Mouse (Mus musculus): ENCODE measurements at regions not wholly inside any gene's neighbourhood (a gene's known extent, or its start where the extent isn't known, plus 50 kb on each side); places are given as distances from the start of the nearest gene placed in this dataset.

- DNase-seq (ENCODE audit: extremely low spot score in 1 of 2, low spot score in 2 of 2) = no peak
- Histone ChIP-seq H3K27ac (no peak overlapping the region), H3K4me3 (no peak overlapping the region)
- intact Hi-C loops (cut with DNase I) = no loop called here
- no peak for TF ChIP-seq CTCF (IDR thresholded peaks at IDR 0.05)
Observed at GRCm38 (mm10) chr4:56619054-56619453, 120.8 kb upstream of the Gm26657 start.

- intact Hi-C loops (cut with DNase I) = no loop called here
- no peak for DNase-seq (ENCODE audit: extremely low spot score in 1 of 2, low spot score in 2 of 2)
- no peak overlapping the region for H3K4me3 ChIP-seq
- TF ChIP-seq CTCF (IDR thresholded peaks at IDR 0.05) = no peak
- no peak overlapping the region for H3K27ac ChIP-seq
Observed at GRCm38 (mm10) chr4:56618433-56618832, 121.4 kb upstream of the Gm26657 start.

- intact Hi-C loops (cut with DNase I) = no loop called here
- DNase-seq (ENCODE audit: extremely low spot score in 1 of 2, low spot score in 2 of 2) = no peak
- Histone ChIP-seq H3K27ac (no peak overlapping the region), H3K4me3 (no peak overlapping the region)
- no peak for TF ChIP-seq CTCF (IDR thresholded peaks at IDR 0.05)
Observed at GRCm38 (mm10) chr4:56617661-56618360, 122.1 kb upstream of the Gm26657 start.

DNA sequence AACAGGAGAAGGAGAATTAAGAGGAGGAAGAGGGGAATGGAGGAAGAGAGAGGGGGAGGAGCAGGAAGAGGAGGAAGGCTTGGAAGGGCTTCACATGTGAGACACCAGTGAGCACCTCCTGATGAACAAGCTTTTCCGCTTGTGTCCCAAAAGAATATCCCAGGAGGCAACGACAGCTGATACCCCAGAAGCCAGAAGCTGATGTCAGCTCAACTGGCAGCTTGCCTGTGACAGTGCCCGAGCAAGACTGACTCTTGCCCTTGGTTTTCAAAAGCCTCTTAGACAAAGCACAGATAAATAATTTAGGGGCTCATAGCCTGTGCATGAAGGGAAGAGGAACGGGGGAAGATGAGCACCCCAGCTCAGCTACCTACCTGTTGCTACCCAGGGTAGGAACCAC lies 127.5 kb upstream of the Gm26657 start:
- H3K27ac ChIP-seq = no peak overlapping the region
- TF ChIP-seq CTCF (IDR thresholded peaks at IDR 0.05) = no peak
- DNase-seq (ENCODE audit: extremely low spot score in 1 of 2, low spot score in 2 of 2) = no peak
- intact Hi-C loops (cut with DNase I) = no loop called here
- H3K4me3 ChIP-seq = no peak overlapping the region

- DNase-seq (ENCODE audit: extremely low spot score in 1 of 2, low spot score in 2 of 2) = no peak
- intact Hi-C loops (cut with DNase I) = no loop called here
- TF ChIP-seq CTCF (IDR thresholded peaks at IDR 0.05) = no peak
- no peak overlapping the region for H3K4me3 ChIP-seq
- no peak overlapping the region for H3K27ac ChIP-seq
Observed at GRCm38 (mm10) chr4:56611751-56612150, 128.1 kb upstream of the Gm26657 start.

GRCm38 (mm10) chr4:56610273-56610672 lies 129.6 kb upstream of the Gm26657 start:
- Histone ChIP-seq H3K4me3 (no peak overlapping the region), H3K27ac (no peak overlapping the region)
- intact Hi-C loops (cut with DNase I) = no loop called here
- DNase-seq (ENCODE audit: extremely low spot score in 1 of 2, low spot score in 2 of 2) = no peak
- no peak for TF ChIP-seq CTCF (IDR thresholded peaks at IDR 0.05)

- DNase-seq (ENCODE audit: extremely low spot score in 1 of 2, low spot score in 2 of 2) = no peak
- TF ChIP-seq CTCF (IDR thresholded peaks at IDR 0.05) = no peak
- no peak overlapping the region for H3K27ac ChIP-seq
- H3K4me3 ChIP-seq = no peak overlapping the region
- intact Hi-C loops (cut with DNase I) = no loop called here
Observed at GRCm38 (mm10) chr4:56608701-56609100, 131.2 kb upstream of the Gm26657 start.

DNA sequence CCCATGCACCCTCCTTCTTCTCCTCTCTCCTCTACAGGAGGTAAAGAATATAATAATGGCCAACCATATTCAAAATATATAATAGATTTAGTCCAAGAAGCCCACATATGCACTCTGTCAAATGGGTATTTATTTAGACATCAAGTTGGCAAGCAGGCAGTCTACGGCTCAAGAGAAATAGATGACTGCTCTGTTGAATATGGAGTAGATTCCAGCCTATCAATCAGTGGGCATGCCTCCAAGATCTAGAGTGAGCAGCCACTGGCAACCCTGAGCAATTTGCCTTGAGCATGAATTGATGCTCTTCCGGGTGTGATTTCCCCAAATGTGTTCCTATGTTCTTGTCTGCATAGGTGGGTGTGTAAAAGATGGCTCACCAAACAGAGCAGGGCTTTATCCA lies 141.5 kb upstream of the Gm26657 start:
- Histone ChIP-seq H3K4me3 (no peak overlapping the region), H3K27ac (no peak overlapping the region)
- no peak for DNase-seq (ENCODE audit: extremely low spot score in 1 of 2, low spot score in 2 of 2)
- intact Hi-C loops (cut with DNase I) = no loop called here
- TF ChIP-seq CTCF (IDR thresholded peaks at IDR 0.05) = no peak

- Histone ChIP-seq H3K27ac (no peak overlapping the region), H3K4me3 (no peak overlapping the region)
- no peak; the same call in 1 of the 2 replicates for TF ChIP-seq CTCF (IDR thresholded peaks at IDR 0.05)
- intact Hi-C loops (cut with DNase I) = no loop called here
- no peak for DNase-seq (ENCODE audit: extremely low spot score in 1 of 2, low spot score in 2 of 2)
Observed at GRCm38 (mm10) chr4:56597931-56598330, 141.9 kb upstream of the Gm26657 start.

DNA sequence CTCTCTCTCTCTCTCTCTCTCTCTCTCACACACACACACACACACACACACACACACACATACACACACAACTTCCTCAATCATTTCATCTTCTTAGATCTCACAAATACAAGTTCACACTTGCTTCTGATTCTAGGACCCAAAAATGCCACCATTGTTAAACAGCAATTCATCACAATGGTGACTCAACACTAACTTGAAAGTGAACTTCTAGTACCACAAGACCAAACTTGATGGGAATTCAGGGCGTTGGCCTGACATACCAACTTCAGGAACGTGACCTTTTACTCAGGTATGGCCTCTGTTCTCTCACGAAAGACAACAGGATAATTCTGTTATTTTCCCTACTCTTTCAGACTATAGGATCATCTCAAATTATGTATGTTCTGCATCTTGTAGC lies 157.5 kb upstream of the Gm26657 start:
- Histone ChIP-seq H3K27ac (no peak overlapping the region), H3K4me3 (no peak overlapping the region)
- no peak for TF ChIP-seq CTCF (IDR thresholded peaks at IDR 0.05)
- intact Hi-C loops (cut with DNase I) = no loop called here
- DNase-seq (ENCODE audit: extremely low spot score in 1 of 2, low spot score in 2 of 2) = no peak

GRCm38 (mm10) chr4:56576837-56577548 lies 162.9 kb upstream of the Gm26657 start:
- DNase-seq (ENCODE audit: extremely low spot score in 1 of 2, low spot score in 2 of 2) = no peak
- intact Hi-C loops (cut with DNase I) = no loop called here
- TF ChIP-seq CTCF (IDR thresholded peaks at IDR 0.05) = no peak
- no peak overlapping the region for H3K4me3 ChIP-seq
- H3K27ac ChIP-seq = no peak overlapping the region

DNA sequence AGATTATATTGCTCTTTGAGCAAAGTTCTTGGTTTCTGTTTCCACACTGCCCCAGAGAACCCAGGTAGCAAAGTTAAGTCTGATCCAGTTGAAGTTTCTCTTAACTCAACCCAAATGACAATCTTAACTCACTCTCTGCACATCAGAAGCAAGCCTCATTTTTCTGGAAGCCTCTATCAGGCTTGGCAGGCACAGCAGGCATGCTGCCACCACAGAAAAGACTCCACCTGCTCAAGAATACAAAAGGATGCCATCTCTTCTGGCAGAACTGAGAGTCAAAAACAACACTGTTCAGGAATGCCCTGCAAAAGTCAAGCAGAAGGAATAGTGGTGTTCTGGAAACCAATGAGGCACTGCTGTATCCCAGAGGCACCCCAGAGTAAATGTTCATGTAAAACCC lies 187.7 kb upstream of the Gm26657 start:
- H3K27ac ChIP-seq = no peak overlapping the region
- no peak for DNase-seq (ENCODE audit: extremely low spot score in 1 of 2, low spot score in 2 of 2)
- TF ChIP-seq CTCF (IDR thresholded peaks at IDR 0.05) = no peak
- no peak overlapping the region for H3K4me3 ChIP-seq
- intact Hi-C loops (cut with DNase I) = no loop called here
